9 mouse cellular contexts compared by ENCODE assay signal in the genomic region with DNA sequence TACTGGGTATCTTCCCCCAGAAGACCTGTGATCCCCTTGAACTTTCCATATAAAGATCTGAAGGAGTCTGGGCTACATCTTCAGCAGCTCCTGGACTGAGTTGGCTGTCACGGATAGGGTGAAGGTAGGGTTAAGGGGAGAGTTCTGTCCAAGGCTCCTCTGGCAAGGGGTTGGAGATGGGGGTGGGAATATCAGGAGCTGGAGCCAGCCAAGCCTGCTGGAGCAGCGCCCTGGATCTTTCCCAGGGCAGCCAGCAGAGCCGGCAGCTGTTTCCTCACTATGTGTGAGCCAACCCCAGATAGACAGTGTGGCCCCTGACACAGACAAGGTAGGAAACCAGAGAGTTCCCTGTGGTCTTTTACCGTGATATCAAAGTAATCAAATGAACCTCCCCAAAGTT. TPM values are rescaled to one million over a fixed set of nuclear protein-coding genes. Genes with fewer than 3 reads are reported as not detected.
A peak's percentile ranks its signal among the peaks of the same experiment; 100 is the strongest.
DNase-seq lines count a peak whose midpoint lies in the region; ATAC-seq lines count a peak whose summit lies in the region.
"Had no signal": no experiment of that assay in that cellular context is flagged by ENCODE, and none has a peak within 500 bp of the region (broad histone marks: within the 10 kb centered on the region; RNA-seq: fewer than 3 reads in every experiment).

No protein-coding gene starts in this region.

- no peaks in the 10 kb centered on the region for H3K36me3 ChIP-seq in kidney, embryonic 16.5 days (ENCODE audit: insufficient read depth, low read length)
- H3K36me3 ChIP-seq: neural tube, embryonic 13.5 days had no signal

- intact Hi-C loops in heart, postnatal 10 days (cut with DNase I), result no loop called here

- no peak overlapping the region for H3K9ac ChIP-seq in kidney, embryonic 16.5 days (replicated peaks; ENCODE audit: low read length)
- H3K9ac ChIP-seq: neural tube, embryonic 13.5 days had no signal

- H3K4me2 ChIP-seq in kidney, embryonic 16.5 days (replicated peaks; ENCODE audit: low read depth, low read length), result no peak overlapping the region
- H3K4me2 ChIP-seq: neural tube, embryonic 13.5 days had no signal

- H3K27me3 ChIP-seq in kidney, embryonic 16.5 days (ENCODE audit: insufficient read depth, low read length), result no peaks in the 10 kb centered on the region; the same call in 1 of the 2 replicates

- H3K9me3 ChIP-seq in kidney, embryonic 16.5 days (ENCODE audit: low read length), result 0 out of 2 replicates have a peak, but pooled peaks cover 2% of the 10 kb centered on the region
- H3K9me3 ChIP-seq: neural tube, embryonic 13.5 days had no signal

- no peak for ATAC-seq in kidney, embryonic 16.5 days (ENCODE audit: low FRiP score, low TSS enrichment)

- WGBS in kidney, embryonic 16.5 days, result 44% methylated on average over 4 of the region's 4 CpGs

- no peak overlapping the region for H3K27ac ChIP-seq in kidney, embryonic 16.5 days (ENCODE audit: low read length)
- H3K27ac ChIP-seq: neural tube, embryonic 13.5 days had no signal

- peaks cover 13% of the 10 kb centered on the region for H3K4me1 ChIP-seq in kidney, embryonic 16.5 days (ENCODE audit: insufficient read depth, low read length)

- H3K4me3 ChIP-seq in kidney, embryonic 16.5 days (ENCODE audit: low read length), result no peak overlapping the region
- H3K4me3 ChIP-seq: neural tube, embryonic 13.5 days had no signal

- peak; percentile 73 for DNase-seq in kidney, postnatal 10 days
- peak; percentile 26 for DNase-seq in right cerebral cortex, postnatal 4 days
- no peak for DNase-seq in right cerebral cortex, adult 2 months (ENCODE audit: low spot score in 2 of 2)
- DNase-seq in heart, postnatal 10 days, result peak; percentile 82 to 84
- peak; percentile 36 for DNase-seq in ovary, postnatal 36 days (ENCODE audit: low spot score)
- DNase-seq in thymus, adult 18-20 months, result no peak
- DNase-seq in Muller cell, postnatal 12 days (ENCODE audit: inconsistent ontology term), result no peak

RNA-seq across cellular contexts. Expression of gene Tril, which starts 4.6 kb away (rescaled TPM):
- polyA plus RNA-seq in kidney, embryonic 16.5 days (2015; fragmentation: Nextera tagmentation; extraction: Ambion mirVana), result 83.7 and 86.5 TPM in 2 replicates
- total RNA-seq in heart, postnatal 10 days (2021), result 10 to 100 TPM; 14.0 to 14.8 TPM

Comparison
In these comparisons a context has a peak if more than half of its experiments do, and no peak if none do; other contexts are left out.
1. DNase-seq: peak in kidney, postnatal 10 days (single experiment), right cerebral cortex, postnatal 4 days (single experiment), heart, postnatal 10 days (2 of 2) and ovary, postnatal 36 days (single experiment); none in right cerebral cortex, adult 2 months (0 of 2), thymus, adult 18-20 months (0 of 2) and Muller cell, postnatal 12 days (single experiment).